Mouse (Mus musculus): ENCODE measurements around the gene Daam2.

GRCm38 (mm10) chr17:49489098-49489497, 75.0 kb downstream of the Daam2 start:
- TF ChIP-seq CTCF (conservative IDR thresholded peaks at IDR 0.05 in 1 of 2, IDR thresholded peaks at IDR 0.05 in 1 of 2; ENCODE audit: low read depth in 2 of 2, low read length in 2 of 2) (no peak), GABPA (IDR thresholded peaks at IDR 0.05; ENCODE audit: insufficient replicate concordance, low read depth, low read length) (no peak), POLR2A (IDR thresholded peaks at IDR 0.05; ENCODE audit: low read depth, low read length) (no peak), EP300 (IDR thresholded peaks at IDR 0.05; ENCODE audit: low read length) (no peak), NELFE (IDR thresholded peaks at IDR 0.05; ENCODE audit: low read depth, low read length) (no peak), BHLHE40 (IDR thresholded peaks at IDR 0.05; ENCODE audit: low read depth, low read length) (no peak), NRF1 (IDR thresholded peaks at IDR 0.05; ENCODE audit: low read depth, low read length) (no peak), RCOR1 (conservative IDR thresholded peaks at IDR 0.05; ENCODE audit: low read depth, low read length) (no peak), USF2 (conservative IDR thresholded peaks at IDR 0.05; ENCODE audit: low read depth, low read length) (no peak)
